In the genomic region with DNA sequence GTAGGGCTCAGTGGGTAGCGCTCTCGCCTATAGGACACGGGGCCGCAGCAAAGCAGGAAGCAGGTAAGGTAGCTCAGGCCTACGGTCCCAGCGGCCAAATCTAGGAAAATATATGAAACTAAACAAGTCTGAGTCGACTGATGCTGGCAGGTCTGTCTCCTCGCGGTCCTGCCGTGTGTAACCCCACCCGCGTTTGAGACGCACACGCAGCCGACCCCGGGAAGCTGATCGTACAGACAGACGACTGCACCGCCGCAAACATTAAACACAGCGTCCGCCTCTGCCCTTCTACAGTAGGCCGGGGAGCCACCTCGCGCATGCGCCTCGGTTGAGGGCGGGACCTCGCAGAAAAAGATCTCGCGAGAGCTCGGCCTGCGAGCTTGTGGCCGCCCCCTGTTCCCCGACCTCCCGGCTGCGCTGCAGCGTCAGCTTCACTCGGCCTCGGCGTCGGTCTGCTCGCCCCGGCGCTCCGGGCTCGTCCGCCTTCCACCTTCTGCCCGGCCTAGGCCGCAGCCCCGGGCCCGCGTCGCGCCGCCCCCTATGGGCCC, we compare ENCODE assay signal across 8 mouse cellular contexts. TPM values are rescaled to one million over a fixed set of nuclear protein-coding genes. Genes with fewer than 3 reads are reported as not detected.
DNase-seq lines count a peak whose midpoint lies in the region; ATAC-seq and TF ChIP-seq lines count a peak whose summit lies in the region.

Gene Map2k2, plus strand, starts transcription at position 351 of the 548 bp plus-strand sequence.

- H3K9ac ChIP-seq in embryonic facial prominence, embryonic 13.5 days: peak within 1 kb of the TSS; percentile 99
- H3K9ac ChIP-seq in limb, embryonic 12.5 days (replicated peaks): peak within 1 kb of the TSS; percentile 95
- peak within 1 kb of the TSS; percentile 96 for H3K9ac ChIP-seq in midbrain, embryonic 15.5 days

- H3K4me3 ChIP-seq in embryonic facial prominence, embryonic 13.5 days: peak within 1 kb of the TSS; percentile 93
- peak within 1 kb of the TSS; percentile 62 for H3K4me3 ChIP-seq in kidney, adult 2 months (ENCODE audit: insufficient read depth, low read depth, low read length)
- H3K4me3 ChIP-seq in limb, embryonic 12.5 days (replicated peaks): peak within 1 kb of the TSS; percentile 94
- peak within 1 kb of the TSS; percentile 64 for H3K4me3 ChIP-seq in midbrain, embryonic 15.5 days

- peak; percentile 94 for TF ChIP-seq POLR2A in kidney, adult 2 months (IDR thresholded peaks at IDR 0.05; ENCODE audit: low read depth, low read length)

- WGBS in embryonic facial prominence, embryonic 13.5 days: under 1% methylated on average over 54 of the region's 56 CpGs
- WGBS in kidney, adult 2 months: under 1% methylated on average over 56 of the region's 56 CpGs
- WGBS in limb, embryonic 12.5 days: under 1% methylated on average over 56 of the region's 56 CpGs
- whole genome bisulfite sequencing in midbrain, embryonic 15.5 days: under 1% methylated on average over 55 of the region's 56 CpGs

- H3K36me3 ChIP-seq in embryonic facial prominence, embryonic 13.5 days: peaks cover 26% of the 10 kb centered on the region
- no peaks in the 10 kb centered on the region for H3K36me3 ChIP-seq in kidney, adult 2 months (ENCODE audit: control insufficient read depth, insufficient read depth, low read length)
- peaks cover 31% of the 10 kb centered on the region for H3K36me3 ChIP-seq in limb, embryonic 12.5 days
- peaks cover 23% of the 10 kb centered on the region for H3K36me3 ChIP-seq in midbrain, embryonic 15.5 days (replicated peaks)

- ATAC-seq in embryonic facial prominence, embryonic 13.5 days (ENCODE audit: insufficient number of reproducible peaks, insufficient read depth, low FRiP score, low TSS enrichment, low read depth): peak; percentile 89
- peak; percentile 85 for ATAC-seq in limb, embryonic 12.5 days (ENCODE audit: insufficient number of reproducible peaks, insufficient read depth, low FRiP score, low TSS enrichment, low read depth)
- ATAC-seq in midbrain, embryonic 15.5 days (replicated peaks): peak; percentile 94

- peak within 1 kb of the TSS; percentile 68 for H3K4me2 ChIP-seq in embryonic facial prominence, embryonic 13.5 days
- H3K4me2 ChIP-seq in limb, embryonic 12.5 days: peak within 1 kb of the TSS; percentile 63
- peak within 1 kb of the TSS; percentile 79 for H3K4me2 ChIP-seq in midbrain, embryonic 15.5 days

- peak within 1 kb of the TSS; percentile 99 for H3K27ac ChIP-seq in embryonic facial prominence, embryonic 13.5 days
- peak within 1 kb of the TSS; percentile 94 for H3K27ac ChIP-seq in kidney, adult 2 months (ENCODE audit: insufficient read depth, low read depth, low read length)
- H3K27ac ChIP-seq in limb, embryonic 12.5 days: peak within 1 kb of the TSS; percentile 99
- H3K27ac ChIP-seq in midbrain, embryonic 15.5 days: peak within 1 kb of the TSS; percentile 99

- DNase-seq in 3T3-L1 (ENCODE audit: low read depth, low spot score): peak; percentile 96
- peak; percentile 98 for DNase-seq in adrenal gland, postnatal 36 days
- DNase-seq in heart, adult 18-20 months: peak; percentile 98
- DNase-seq in kidney, adult 2 months: peak; percentile 98
- peak; percentile 97 to 98 for DNase-seq in spleen, postnatal 14 days (ENCODE audit: low spot score in 2 of 2)

- no peak for TF ChIP-seq CTCF in kidney, adult 2 months (conservative IDR thresholded peaks at IDR 0.05; ENCODE audit: insufficient read depth, insufficient read length, low read depth, low read length)

- no peaks in the 10 kb centered on the region for H3K9me3 ChIP-seq in embryonic facial prominence, embryonic 13.5 days
- H3K9me3 ChIP-seq in limb, embryonic 12.5 days: no peaks in the 10 kb centered on the region
- no peaks in the 10 kb centered on the region for H3K9me3 ChIP-seq in midbrain, embryonic 15.5 days

- no peaks in the 10 kb centered on the region for H3K27me3 ChIP-seq in embryonic facial prominence, embryonic 13.5 days
- no peaks in the 10 kb centered on the region for H3K27me3 ChIP-seq in kidney, adult 2 months (replicated peaks; ENCODE audit: control insufficient read depth, insufficient read depth, low read length)
- H3K27me3 ChIP-seq in limb, embryonic 12.5 days: no peaks in the 10 kb centered on the region
- H3K27me3 ChIP-seq in midbrain, embryonic 15.5 days (replicated peaks): no peaks in the 10 kb centered on the region

- H3K4me1 ChIP-seq in embryonic facial prominence, embryonic 13.5 days: peaks cover 23% of the 10 kb centered on the region
- H3K4me1 ChIP-seq in kidney, adult 2 months (ENCODE audit: control insufficient read depth, insufficient read depth, low read length): peaks cover 13% of the 10 kb centered on the region
- H3K4me1 ChIP-seq in limb, embryonic 12.5 days (replicated peaks): peaks cover 21% of the 10 kb centered on the region
- H3K4me1 ChIP-seq in midbrain, embryonic 15.5 days: peaks cover 28% of the 10 kb centered on the region

RNA-seq across cellular contexts. Expression of gene Map2k2, which starts in this region (rescaled TPM):
- total RNA-seq in adrenal gland, postnatal 36 days (2021): 100 to 1,000 TPM; 178 to 186 TPM
- 196 and 213 TPM in 2 replicates for polyA plus RNA-seq in embryonic facial prominence, embryonic 13.5 days (2015; fragmentation: Nextera tagmentation; extraction: Ambion mirVana)
- 100 to 1,000 TPM; 118 to 132 TPM for total RNA-seq in heart, adult 18-20 months (2021)
- polyA plus RNA-seq in kidney, adult 2 months (2012; rRNA removed): 173 and 180 TPM in 2 replicates
- 220 and 229 TPM in 2 replicates for polyA plus RNA-seq in limb, embryonic 12.5 days (2016; fragmentation: Nextera tagmentation; extraction: Ambion mirVana)
- 258 and 270 TPM in 2 replicates for polyA plus RNA-seq in midbrain, embryonic 15.5 days (2015; fragmentation: Nextera tagmentation; extraction: Ambion mirVana)

Comparison
In these comparisons a context has a peak if more than half of its experiments do, and no peak if none do; other contexts are left out.
1. Peak in every context shown above with its lines: DNase-seq, ATAC-seq, H3K4me3 ChIP-seq and H3K27ac ChIP-seq.